Mouse (Mus musculus) testis, postnatal 14 days (tissue): ENCODE measurements around the gene Krtap26-1.

Experiments
- DNase-seq: peaks from one replicate; pipeline ENCODE4 v3.0.0; 2021; ENCODE audit warnings: low spot score

Gene Krtap26-1

DNA sequence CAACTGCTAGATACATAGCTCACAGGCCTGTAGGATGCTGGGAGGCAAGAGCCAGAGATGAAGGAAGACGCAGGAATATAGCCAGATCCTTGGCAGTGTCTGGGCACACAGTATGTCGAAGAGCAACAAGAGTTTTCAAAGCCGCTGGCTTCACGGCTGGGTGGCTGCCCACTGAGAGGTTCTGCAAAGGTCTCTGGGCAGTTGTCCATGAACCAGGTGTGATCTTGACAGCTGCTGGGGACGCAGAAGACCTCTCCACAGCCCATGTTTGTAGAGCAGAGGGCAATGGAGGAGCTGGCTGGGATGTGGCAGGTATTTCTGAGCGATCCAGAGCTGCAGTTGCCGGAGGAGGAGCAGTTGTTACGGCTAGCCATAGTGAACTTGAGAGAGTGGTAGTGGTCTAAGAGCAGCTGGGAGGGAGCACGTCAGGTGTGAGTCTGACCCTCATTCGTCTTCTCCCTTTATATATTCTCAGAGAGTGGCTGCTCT, at the start of gene Krtap26-1:
TSS of gene Krtap26-1 (minus strand) at position 439 of the 489 bp plus-strand sequence.
- DNase-seq = no peak

DNA sequence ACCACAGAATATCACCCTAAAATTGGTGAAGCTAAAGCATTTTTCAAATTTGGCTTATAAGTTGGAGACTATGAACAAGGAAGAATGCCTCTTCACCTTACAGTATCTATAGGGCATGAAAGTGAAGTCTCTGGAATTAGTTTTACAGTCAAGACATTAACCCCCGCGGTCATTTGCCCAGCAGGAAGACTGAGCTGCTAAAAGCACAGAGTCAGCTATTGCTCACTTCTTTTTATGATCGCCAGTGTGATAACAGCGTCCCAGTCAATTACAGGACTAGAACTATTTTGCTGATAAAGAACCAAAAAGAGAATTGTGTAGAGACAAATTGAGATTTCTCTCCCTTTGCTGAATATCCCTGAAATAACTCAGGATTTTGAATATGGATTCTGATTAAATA, 48.7 kb upstream of the Krtap26-1 start:
- DNase-seq = no peak

DNA sequence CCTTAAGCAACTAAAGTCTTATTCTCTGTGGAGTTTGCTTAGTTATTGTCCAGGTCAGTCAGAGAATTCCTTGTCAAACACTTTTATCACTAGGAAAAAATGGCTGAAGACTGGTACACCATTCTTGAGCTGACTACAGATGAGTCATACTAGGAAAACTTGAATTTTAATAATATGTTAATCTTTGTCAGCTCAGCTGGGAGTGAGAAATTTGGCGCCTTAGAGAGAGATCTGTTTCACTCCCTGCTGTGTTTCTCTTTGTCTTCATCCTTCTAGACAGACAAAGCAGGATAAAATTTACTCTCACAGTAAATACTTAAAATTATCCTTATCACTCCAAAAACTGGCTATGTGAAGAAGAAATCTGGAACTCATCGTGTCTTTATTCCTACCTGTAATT, 33.7 kb upstream of the Krtap26-1 start:
- no peak for DNase-seq

GRCm38 (mm10) chr16:88679099-88679498, 31.5 kb upstream of the Krtap26-1 start:
- DNase-seq = no peak

DNA sequence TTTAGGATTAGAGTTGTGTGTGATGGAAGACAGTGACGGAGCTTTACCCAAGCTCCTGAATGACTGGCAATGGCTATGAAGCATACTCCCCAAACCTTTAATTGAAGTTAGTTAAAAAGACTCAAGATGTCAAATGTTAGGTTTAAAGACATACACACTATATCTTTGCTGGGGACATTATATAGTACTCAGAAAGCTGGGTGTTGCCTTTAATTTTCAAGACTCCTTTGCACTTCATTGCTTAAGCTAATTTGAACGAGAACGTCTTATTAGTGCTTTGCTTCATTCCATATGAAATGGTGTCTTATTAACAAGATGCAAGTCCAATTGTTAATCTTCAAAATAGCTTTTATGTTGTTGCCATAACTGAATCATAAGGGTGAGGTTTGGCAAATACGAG, 24.0 kb upstream of the Krtap26-1 start, which contains the start of gene Krtap27-1:
TSS of gene Krtap27-1 (minus strand) at position 101 of the 400 bp plus-strand sequence.
- DNase-seq = no peak

DNA sequence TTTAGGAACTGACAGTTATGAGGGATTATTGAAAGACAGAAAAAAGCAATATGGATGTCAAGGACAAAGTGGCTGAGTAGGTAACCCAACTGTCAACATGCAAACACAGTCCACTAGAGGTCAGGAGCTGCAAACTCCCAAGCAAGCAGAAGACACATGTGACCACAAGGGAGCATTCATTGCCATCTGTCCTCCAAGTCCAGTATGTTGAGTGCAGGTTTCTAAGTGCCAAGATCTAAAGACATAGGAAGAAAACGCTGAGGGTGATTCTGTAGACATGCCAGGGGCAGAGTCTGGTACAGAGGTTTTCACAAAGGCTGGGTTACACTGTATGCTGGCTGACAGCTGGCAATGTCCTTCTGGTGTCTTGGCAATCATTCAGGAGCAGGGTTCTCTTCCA, 9.8 kb upstream of the Krtap26-1 start:
- DNase-seq = no peak

GRCm38 (mm10) chr16:88651952-88652351, 4.4 kb upstream of the Krtap26-1 start:
- no peak for DNase-seq

DNA sequence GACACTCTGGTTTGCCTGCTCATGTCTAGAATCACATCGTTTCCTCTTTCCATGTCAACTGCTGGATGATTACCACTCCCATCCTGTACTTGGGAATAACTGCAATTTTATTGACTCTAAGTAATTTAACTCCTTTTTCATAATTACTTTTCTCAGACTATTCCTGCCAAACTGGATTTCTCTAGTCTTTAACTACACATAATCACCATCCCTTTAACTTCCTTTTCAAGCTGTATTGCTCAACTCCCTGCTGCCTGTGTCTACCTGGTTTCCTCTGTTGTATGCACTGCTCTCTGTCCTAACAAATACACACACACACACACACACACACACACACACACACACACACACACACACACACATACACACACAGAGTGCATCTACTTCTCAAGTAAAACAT, 3.5 kb upstream of the Krtap26-1 start:
- DNase-seq = no peak

- no peak for DNase-seq
These were observed 1.1 kb downstream of the Krtap26-1 start for GRCm38 (mm10) chr16:88646366-88647111.

GRCm38 (mm10) chr16:88640053-88640452, 7.5 kb downstream of the Krtap26-1 start:
- DNase-seq = no peak

GRCm38 (mm10) chr16:88635142-88635541, 12.5 kb downstream of the Krtap26-1 start:
- no peak for DNase-seq

DNA sequence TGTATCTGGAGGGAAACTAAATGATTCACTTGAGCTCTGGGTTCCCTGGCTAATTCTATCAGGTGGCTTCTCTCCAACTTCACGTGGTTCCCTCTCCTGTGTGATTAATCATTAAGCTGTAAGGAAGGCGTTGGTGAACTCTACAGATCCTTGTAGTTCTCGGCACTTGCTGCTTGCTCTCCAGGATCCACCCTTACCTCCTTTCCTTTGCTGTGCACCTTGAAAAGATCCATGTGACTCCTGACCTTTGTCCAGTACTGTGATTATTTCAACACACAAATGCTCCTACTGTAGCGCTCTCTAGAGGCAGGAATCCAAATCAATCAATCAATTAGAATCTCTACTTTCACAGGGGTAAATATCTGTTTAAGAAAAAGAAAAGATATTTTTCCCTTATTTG, 16.1 kb downstream of the Krtap26-1 start:
- DNase-seq = no peak

DNA sequence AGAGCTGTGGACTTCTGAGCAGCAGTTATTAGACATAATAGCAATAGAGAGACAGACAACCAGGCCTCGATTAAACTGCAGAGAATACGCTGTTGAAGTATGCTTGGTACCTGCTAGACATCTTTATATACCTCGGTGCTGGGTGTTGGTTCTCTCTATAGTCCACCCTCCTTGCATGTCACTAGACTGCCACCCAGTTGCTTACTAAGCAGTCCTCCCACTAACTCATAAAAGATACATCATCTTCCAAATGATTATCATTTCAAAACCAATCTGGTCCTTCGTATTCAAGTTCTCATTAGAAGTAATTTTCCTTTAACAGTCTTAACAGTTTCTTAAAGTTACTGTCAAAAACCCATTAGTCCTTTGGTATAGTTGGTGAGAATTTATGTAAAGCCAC, 20.0 kb downstream of the Krtap26-1 start, which contains the start of gene 2310079G19Rik:
TSS of gene 2310079G19Rik (minus strand) at position 101 of the 400 bp plus-strand sequence.
- no peak for DNase-seq

GRCm38 (mm10) chr16:88612712-88613111, 34.9 kb downstream of the Krtap26-1 start:
- DNase-seq = no peak

DNA sequence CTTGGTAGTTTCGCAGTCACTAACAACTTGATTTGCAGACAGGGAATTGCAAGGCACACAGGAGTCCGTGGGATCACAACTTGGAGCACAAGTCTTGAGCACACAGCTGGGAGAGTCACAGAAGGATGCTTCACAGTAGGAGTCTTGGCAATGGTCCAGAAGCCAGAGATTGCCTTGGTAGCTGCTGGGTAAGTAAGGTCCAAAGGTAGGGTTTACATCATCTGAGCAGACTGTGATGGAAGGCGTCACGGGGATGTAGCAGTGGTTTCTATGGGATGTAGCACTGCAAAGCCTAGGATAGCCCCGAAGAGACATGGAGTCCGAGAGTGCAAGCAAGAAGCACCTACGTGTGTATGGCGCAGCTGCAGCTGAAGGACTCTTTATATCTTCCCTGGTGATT, 35.7 kb downstream of the Krtap26-1 start, which contains the start of gene Krtap24-1:
TSS of gene Krtap24-1 (minus strand) at position 358 of the 400 bp plus-strand sequence.
- DNase-seq = no peak

DNA sequence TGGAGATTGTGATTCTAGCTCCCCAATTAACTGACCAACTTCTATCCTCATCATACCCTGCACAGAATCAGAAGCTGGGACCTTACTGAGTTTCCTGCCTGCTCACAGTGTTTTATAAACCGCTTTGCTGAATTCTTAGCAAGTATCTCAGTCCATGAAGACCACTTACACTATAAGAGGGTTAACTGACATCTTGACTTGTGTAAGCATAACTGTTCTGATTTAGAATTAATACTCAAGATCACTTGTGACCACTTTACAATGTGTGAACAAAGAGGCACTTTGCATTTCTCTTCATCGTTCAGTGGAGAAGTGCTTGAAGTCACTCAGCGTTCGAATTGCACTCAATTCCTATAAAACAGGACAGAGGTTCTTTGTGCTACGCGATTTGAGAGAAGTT, 43.0 kb downstream of the Krtap26-1 start:
- DNase-seq = no peak

- no peak for DNase-seq
These were observed 45.1 kb downstream of the Krtap26-1 start for GRCm38 (mm10) chr16:88602464-88602863.

- no peak for DNase-seq
These were observed 47.3 kb downstream of the Krtap26-1 start for GRCm38 (mm10) chr16:88600303-88600702.

DNA sequence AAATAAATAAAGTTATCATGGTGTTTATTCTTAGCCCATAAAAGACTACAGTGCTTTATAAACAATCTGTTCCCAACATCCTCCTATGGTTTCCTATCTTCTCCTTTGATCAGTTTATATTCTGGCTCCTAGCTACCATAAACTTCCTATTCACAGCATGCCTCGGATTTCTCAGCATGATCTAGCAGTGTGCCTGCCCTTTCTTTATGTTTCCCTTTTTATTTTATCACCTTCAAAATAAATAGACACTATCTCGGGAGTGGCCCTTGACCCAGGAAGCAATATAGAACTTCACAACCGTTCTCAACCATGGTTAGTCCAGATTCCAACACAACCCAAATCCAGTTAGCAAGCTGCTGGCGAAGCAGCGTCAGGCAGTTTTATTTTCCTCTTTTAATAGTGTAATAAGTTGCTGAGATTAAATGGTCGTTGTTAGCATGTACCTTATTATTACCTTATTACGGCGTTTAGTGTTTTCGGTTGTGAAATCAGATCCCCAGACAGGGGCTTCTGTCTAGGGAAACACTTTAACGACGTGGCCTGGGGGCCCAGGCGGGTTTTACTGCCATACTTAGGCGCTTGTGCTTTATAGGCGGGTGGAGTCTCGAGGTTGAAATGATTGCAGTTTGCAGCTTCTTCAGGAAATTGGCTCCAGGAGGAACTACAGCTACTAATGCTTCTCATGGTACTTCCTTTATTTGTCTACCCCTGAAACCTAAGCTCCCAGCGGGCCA, 47.9 kb downstream of the Krtap26-1 start:
- DNase-seq = no peak
